Mouse (Mus musculus) MEL (cell line): Measurements from ENCODE around the gene Plekha8. TPM values are rescaled to one million over a fixed set of nuclear protein-coding genes. Genes with fewer than 3 reads are reported as not detected.

Source experiments
- DNase-seq: peaks from one replicate; pipeline ENCODE4 v3.0.0; 2011; ENCODE audit warnings: low read depth, low spot score
- H3K27ac ChIP-seq: 2 replicates; pipeline ENCODE4 v1.5.1; 2012; ENCODE audit warnings: low read depth, mild to moderate bottlenecking, control low read depth, low read length, moderate library complexity; ENCODE audit not compliant: control insufficient read depth
- H3K27me3 ChIP-seq, 2 experiments: fragments of 150-350 bp in 1 of 2; sonication (generic) in 1 of 2; 2 replicates each; pipeline ENCODE4 v1.6.1; 2012; ENCODE audit warnings: low read length in 2 of 2, mild to moderate bottlenecking in 2 of 2, improper control_type of control experiment in 1 of 2, moderate library complexity in 1 of 2; ENCODE audit not compliant: insufficient read depth in 2 of 2, control insufficient read depth in 1 of 2
- H3K36me3 ChIP-seq, 2 experiments: 2 replicates each; pipeline ENCODE4 v1.6.1; 2012 to 2014; ENCODE audit warnings: low read length in 2 of 2, improper control_type of control experiment in 1 of 2, inconsistent platforms in 1 of 2, mild to moderate bottlenecking in 1 of 2; ENCODE audit not compliant: insufficient read depth in 2 of 2, control insufficient read depth in 1 of 2
- H3K4me1 ChIP-seq, 2 experiments: fragments of 150-350 bp in 1 of 2; sonication (generic) in 1 of 2; 2 replicates each; pipeline ENCODE4 v1.6.1; 2012; ENCODE audit warnings: low read length in 2 of 2, improper control_type of control experiment in 1 of 2, mild to moderate bottlenecking in 1 of 2; ENCODE audit not compliant: insufficient read depth in 2 of 2, control insufficient read depth in 1 of 2
- H3K4me3 ChIP-seq, 2 experiments: fragments of 150-350 bp in 1 of 2; sonication (generic) in 1 of 2; 2 replicates each; pipeline ENCODE4 v1.5.1; 2012; ENCODE audit warnings: low read depth in 2 of 2, low read length in 2 of 2, mild to moderate bottlenecking in 2 of 2, moderate library complexity in 2 of 2, control low read depth in 1 of 2, improper control_type of control experiment in 1 of 2; ENCODE audit not compliant: control insufficient read depth in 1 of 2, insufficient read depth in 1 of 2
- H3K79me2 ChIP-seq: 2 replicates; pipeline ENCODE4 v1.6.1; 2012; ENCODE audit warnings: mild to moderate bottlenecking, low read length, moderate library complexity; ENCODE audit not compliant: control insufficient read depth, poor library complexity, insufficient read depth
- H3K9ac ChIP-seq: 2 replicates; pipeline ENCODE4 v1.6.1; 2012; ENCODE audit warnings: low read depth, mild to moderate bottlenecking, control low read depth, low read length, moderate library complexity; ENCODE audit not compliant: control insufficient read depth, poor library complexity, severe bottlenecking
- H3K9me3 ChIP-seq: fragments of 150-350 bp; sonication (generic); replicated peaks from 2 replicates; pipeline ENCODE4 v1.6.1; 2012; ENCODE audit warnings: mild to moderate bottlenecking, low read length, improper control_type of control experiment, moderate library complexity; ENCODE audit not compliant: insufficient read depth
- CHD2 ChIP-seq: IDR thresholded peaks from 2 replicates; pipeline ENCODE4 v1.6.1; 2011; ENCODE audit warnings: low read length, improper control_type of control experiment
- CTCF ChIP-seq, 3 experiments: IDR thresholded peaks in 2 of 3; conservative IDR thresholded peaks in 1 of 3; 2 replicates each; pipeline ENCODE4 v1.5.1; 2011 to 2012; ENCODE audit warnings: low read length in 3 of 3, low read depth in 2 of 3, mild to moderate bottlenecking in 2 of 3, improper control_type of control experiment in 1 of 3, inconsistent platforms in 1 of 3, mixed read lengths in 1 of 3, moderate library complexity in 1 of 3; ENCODE audit not compliant: control insufficient read depth in 1 of 3, insufficient read depth in 1 of 3, poor library complexity in 1 of 3, severe bottlenecking in 1 of 3
- E2F4 ChIP-seq: IDR thresholded peaks from 2 replicates; pipeline ENCODE4 v1.6.1; 2011; ENCODE audit warnings: low read depth, low read length, improper control_type of control experiment, borderline replicate concordance
- GABPA ChIP-seq: IDR thresholded peaks from 2 replicates; pipeline ENCODE4 v1.6.1; 2012; ENCODE audit warnings: low read depth, mild to moderate bottlenecking, inconsistent platforms, low read length, improper control_type of control experiment, moderate library complexity
- HCFC1 ChIP-seq: IDR thresholded peaks from 2 replicates; pipeline ENCODE4 v1.6.1; 2012; ENCODE audit warnings: low read depth, mild to moderate bottlenecking, inconsistent platforms, low read length, improper control_type of control experiment, moderate library complexity
- MAX ChIP-seq: IDR thresholded peaks from 2 replicates; pipeline ENCODE4 v1.6.1; 2011; ENCODE audit warnings: low read length, improper control_type of control experiment
- MAZ ChIP-seq: IDR thresholded peaks from 2 replicates; pipeline ENCODE4 v1.6.1; 2012; ENCODE audit warnings: low read depth, mild to moderate bottlenecking, inconsistent platforms, low read length, improper control_type of control experiment
- MXI1 ChIP-seq: IDR thresholded peaks from 2 replicates; pipeline ENCODE4 v1.6.1; 2011; ENCODE audit warnings: mild to moderate bottlenecking, low read depth, low read length, improper control_type of control experiment
- MYB ChIP-seq: IDR thresholded peaks from 2 replicates; pipeline ENCODE4 v1.6.1; 2011; ENCODE audit warnings: mild to moderate bottlenecking, low read depth, low read length, improper control_type of control experiment
- MYC ChIP-seq: IDR thresholded peaks from 2 replicates; pipeline ENCODE4 v1.6.1; 2011; ENCODE audit warnings: low read depth, mild to moderate bottlenecking, low read length, improper control_type of control experiment, moderate library complexity
- NELFE ChIP-seq: IDR thresholded peaks from 2 replicates; pipeline ENCODE4 v1.6.1; 2011; ENCODE audit warnings: low read depth, low read length, improper control_type of control experiment
- NRF1 ChIP-seq: IDR thresholded peaks from 2 replicates; pipeline ENCODE4 v1.6.1; 2014; ENCODE audit warnings: low read depth, mild to moderate bottlenecking, inconsistent platforms, low read length, improper control_type of control experiment, moderate library complexity; ENCODE audit not compliant: poor library complexity, insufficient read depth, severe bottlenecking
- POLR2A ChIP-seq, 2 experiments: IDR thresholded peaks; 2 replicates each; pipeline ENCODE4 v1.6.1; 2011 to 2012; ENCODE audit warnings: low read length in 2 of 2, mild to moderate bottlenecking in 2 of 2, control low read depth in 1 of 2, improper control_type of control experiment in 1 of 2, low read depth in 1 of 2, moderate library complexity in 1 of 2; ENCODE audit not compliant: control insufficient read depth in 1 of 2, insufficient read depth in 1 of 2, poor library complexity in 1 of 2
- SIN3A ChIP-seq: IDR thresholded peaks from 2 replicates; pipeline ENCODE4 v1.6.1; 2012; ENCODE audit warnings: low read length, improper control_type of control experiment, inconsistent platforms
- TBP ChIP-seq: IDR thresholded peaks from 2 replicates; pipeline ENCODE4 v1.8.0; 2011; ENCODE audit warnings: low read depth, low read length, improper control_type of control experiment
- TCF12 ChIP-seq: IDR thresholded peaks from 2 replicates; pipeline ENCODE4 v1.6.1; 2014; ENCODE audit warnings: low read depth, mild to moderate bottlenecking, inconsistent platforms, low read length, improper control_type of control experiment, moderate library complexity
- UBTF ChIP-seq: IDR thresholded peaks from 2 replicates; pipeline ENCODE4 v1.6.1; 2012; ENCODE audit warnings: low read depth, mild to moderate bottlenecking, inconsistent platforms, low read length, improper control_type of control experiment, moderate library complexity, borderline replicate concordance; ENCODE audit not compliant: insufficient read depth
- USF1 ChIP-seq: IDR thresholded peaks from 2 replicates; pipeline ENCODE4 v1.6.1; 2014; ENCODE audit warnings: low read depth, mild to moderate bottlenecking, inconsistent platforms, low read length, improper control_type of control experiment, moderate library complexity
- ZNF384 ChIP-seq: IDR thresholded peaks from 2 replicates; pipeline ENCODE4 v1.6.1; 2012; ENCODE audit warnings: low read depth, mild to moderate bottlenecking, inconsistent platforms, low read length, improper control_type of control experiment
- polyA plus RNA-seq, 2 experiments: library from polyadenylated mRNA; stranded (reverse) in 1 of 2; unstranded in 1 of 2; fragments of >175 nt in 1 of 2; fragments of >200 nt in 1 of 2; gene quantifications; 2 replicates each; pipeline versions ENCODE4 v1.2.1 to v1.2.4; 2012; ENCODE audit warnings: low replicate concordance in 2 of 2, low read depth in 1 of 2; ENCODE audit not compliant: insufficient read length in 2 of 2, insufficient read depth in 1 of 2, missing spikeins in 1 of 2
- total RNA-seq: library from RNA; depleted of rRNA; stranded (reverse); fragments of 300-350 nt; gene quantifications from 2 replicates; pipeline ENCODE4 v1.2.3, GENCODE M21; 2012; rRNA removed

Plekha8 gene
- 16.6 and 16.8 TPM in 2 replicates for total RNA-seq
- 10 to 100 TPM in 1 of 2 experiments, not detected in 1; 11.6 TPM for polyA plus RNA-seq

DNA sequence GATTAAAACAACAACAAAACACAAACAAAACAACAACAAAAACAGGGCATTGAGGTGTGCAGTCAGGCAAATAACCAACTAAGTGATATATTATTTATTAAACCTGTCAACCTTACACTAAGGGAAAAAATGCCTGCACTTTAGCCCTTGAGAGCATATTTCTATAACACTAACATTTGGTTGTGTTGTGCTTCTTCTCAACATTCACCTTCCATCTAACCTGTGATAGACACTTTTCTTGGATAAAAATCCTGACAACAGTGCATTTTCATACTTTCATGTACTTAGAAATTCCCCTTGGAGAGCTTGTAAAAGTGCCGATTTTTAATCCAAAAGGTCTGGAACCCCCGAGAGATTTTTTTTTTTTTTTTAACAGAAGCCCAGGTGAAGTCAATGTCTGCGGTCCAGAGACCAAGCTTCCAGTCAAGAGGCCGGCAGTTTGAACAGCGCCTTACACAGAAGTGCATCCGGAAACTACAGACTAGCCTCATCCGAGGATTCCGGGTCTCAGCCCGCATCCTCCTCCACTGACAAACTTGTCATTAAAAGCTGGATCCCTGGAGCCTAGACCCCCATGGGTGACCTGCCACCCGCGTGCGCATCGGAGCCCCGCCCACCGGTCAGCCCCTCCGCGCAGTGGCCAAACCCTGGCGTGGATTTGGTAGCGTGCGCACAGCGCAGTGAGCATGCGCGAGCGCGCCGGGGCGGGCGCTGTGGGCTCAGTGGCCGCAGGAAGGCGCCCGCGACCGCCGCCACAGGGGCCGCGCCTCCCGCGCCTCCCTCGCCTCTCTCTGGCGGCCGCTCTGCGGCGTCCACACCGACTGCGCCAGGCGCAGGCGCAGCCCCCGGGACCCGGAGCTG, at the start of gene Plekha8:
Plekha8 (plus strand) TSS at position 643 of the 861 bp plus-strand sequence.
- Histone ChIP-seq H3K4me1 (peaks cover 0 to 8% of the 10 kb centered on the region in 2 experiments; a peak in 2 of 4 replicates), H3K9ac (peak within 1 kb of the TSS; percentile 85), H3K4me3 (peak within 1 kb of the TSS; percentile 70 to 87), H3K9me3 (no peaks in the 10 kb centered on the region), H3K27me3 (no peaks in the 10 kb centered on the region), H3K27ac (no peak within 1 kb of the TSS), H3K79me2 (peaks cover 6% of the 10 kb centered on the region; the same call in 1 of the 2 replicates), H3K36me3 (peaks cover 0 to 6% of the 10 kb centered on the region in 2 experiments; a peak in 2 of 4 replicates)
- peak; percentile 76 for TF ChIP-seq ZNF384
- TF ChIP-seq USF1 = peak; percentile 44; the same call in 1 of the 2 replicates
- TF ChIP-seq MYC = peak; percentile 19; the same call in 1 of the 2 replicates
- TF ChIP-seq TBP = 0 out of 2 replicates have a peak, but pooled peaks have one; percentile 26
- peak; percentile 91 for TF ChIP-seq MXI1
- TF ChIP-seq TCF12 = peak; percentile 47; the same call in 1 of the 2 replicates
- peak; percentile 90 for TF ChIP-seq NRF1
- no peak for TF ChIP-seq MYB
- TF ChIP-seq SIN3A = peak; percentile 87
- TF ChIP-seq GABPA = no peak
- TF ChIP-seq CTCF (IDR thresholded peaks at IDR 0.05 in 2 of 3, conservative IDR thresholded peaks at IDR 0.05 in 1 of 3; ENCODE audit: control insufficient read depth in 1 of 3, insufficient read depth in 1 of 3, low read depth in 2 of 3, low read length in 3 of 3, poor library complexity in 1 of 3, severe bottlenecking in 1 of 3) = peak in 2 of 3 experiments; percentile 5 to 20; a peak in 2 of 6 replicates
- 0 out of 2 replicates have a peak, but pooled peaks have one; percentile 43 for TF ChIP-seq MAZ
- peak; percentile 65 to 84; a peak in 2 of 4 replicates for TF ChIP-seq POLR2A (IDR thresholded peaks at IDR 0.05; ENCODE audit: control insufficient read depth in 1 of 2, insufficient read depth in 1 of 2, low read depth in 1 of 2, low read length in 2 of 2, poor library complexity in 1 of 2)
- TF ChIP-seq UBTF = 0 out of 2 replicates have a peak, but pooled peaks have one; percentile 52
- TF ChIP-seq E2F4 = no peak
- TF ChIP-seq NELFE = peak; percentile 62
- TF ChIP-seq MAX = peak; percentile 59; the same call in 1 of the 2 replicates
- no peak for TF ChIP-seq CHD2
- peak; percentile 79 for TF ChIP-seq HCFC1
- peak; percentile 91 for DNase-seq
